Mouse (Mus musculus) liver, embryonic 14.5 days (tissue): ENCODE data around the gene Nucb1.

Source experiments
- CTCF ChIP-seq: IDR thresholded peaks from 2 replicates; pipeline ENCODE4 v1.5.1; 2016; ENCODE audit warnings: antibody characterized with exemption, low read depth, control low read depth
- EP300 ChIP-seq: IDR thresholded peaks from 2 replicates; pipeline ENCODE4 v1.6.1; 2016; ENCODE audit warnings: antibody characterized with exemption, low read depth

- TF ChIP-seq CTCF (no peak), EP300 (0 out of 2 replicates have a peak, but pooled peaks have one; percentile 22)
Measured at GRCm38 (mm10) chr7:45509912-45510787, at the start of gene Nucb1.
